Mouse (Mus musculus) ES-Bruce4 (cell line): ENCODE measurements around the gene Scand1.

Experiments
- CTCF ChIP-seq: IDR thresholded peaks from one replicate; pipeline ENCODE4 v1.8.1; 2011; ENCODE audit warnings: low read depth, low read length
- POLR2A ChIP-seq: IDR thresholded peaks from one replicate; pipeline ENCODE4 v1.8.1; 2011; ENCODE audit warnings: low read length; ENCODE audit not compliant: insufficient read depth

DNA sequence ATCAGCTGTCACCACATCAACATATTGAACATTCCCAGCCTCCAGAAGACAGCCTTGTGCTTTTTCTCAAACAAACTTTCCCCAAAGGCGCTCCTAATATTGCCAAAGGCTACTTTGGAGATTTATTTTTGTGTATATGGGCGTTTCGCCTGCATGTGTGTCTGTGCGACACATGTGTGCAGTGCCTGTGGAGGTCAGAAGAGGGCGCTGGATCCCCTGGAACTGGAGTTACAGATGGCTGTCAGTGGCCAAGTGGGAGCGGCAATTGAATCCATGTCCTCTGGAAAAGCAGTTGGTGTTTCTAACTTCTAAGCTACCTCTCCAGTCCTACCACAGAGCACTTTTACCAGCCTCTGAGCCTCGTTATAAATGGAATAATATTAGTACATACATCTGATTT is 38.7 kb upstream of the Scand1 start:
- TF ChIP-seq POLR2A (no peak), CTCF (peak; percentile 67)
